23 mouse cellular contexts compared by ENCODE assay signal in genomic region chr6:73462543-73462942, GRCm38 (mm10). TPM values are rescaled to one million over a fixed set of nuclear protein-coding genes. Genes with fewer than 3 reads are reported as not detected.
"Had no signal": no experiment of that assay in that cellular context is flagged by ENCODE, and none has a peak within 500 bp of the region (broad histone marks: within the 10 kb centered on the region; RNA-seq: fewer than 3 reads in every experiment).

No protein-coding gene starts in this region.

- H3K36me3 ChIP-seq: limb, embryonic 10.5 days; liver, embryonic 15.5 days; midbrain, embryonic 13.5 days; neural tube, embryonic 15.5 days had no signal

- H3K9ac ChIP-seq: liver, embryonic 15.5 days; midbrain, embryonic 13.5 days; neural tube, embryonic 15.5 days had no signal

- H3K4me3 ChIP-seq: limb, embryonic 10.5 days; liver, embryonic 15.5 days; midbrain, embryonic 13.5 days; neural tube, embryonic 15.5 days had no signal

- H3K9me3 ChIP-seq: limb, embryonic 10.5 days; liver, embryonic 15.5 days; midbrain, embryonic 13.5 days; neural tube, embryonic 15.5 days had no signal

- H3K27me3 ChIP-seq: liver, embryonic 15.5 days; midbrain, embryonic 13.5 days; neural tube, embryonic 15.5 days had no signal

- ATAC-seq: hindbrain, postnatal 0 days; lung, postnatal 0 days; midbrain, embryonic 13.5 days had no signal

- H3K4me2 ChIP-seq: liver, embryonic 11.5 days; liver, embryonic 15.5 days; midbrain, embryonic 13.5 days; neural tube, embryonic 15.5 days had no signal

- H3K27ac ChIP-seq: hindbrain, postnatal 0 days; limb, embryonic 10.5 days; liver, embryonic 15.5 days; midbrain, embryonic 13.5 days; neural tube, embryonic 15.5 days; stomach, postnatal 0 days had no signal

- H3K4me1 ChIP-seq: limb, embryonic 10.5 days; liver, embryonic 15.5 days; midbrain, embryonic 13.5 days; neural tube, embryonic 15.5 days had no signal

- DNase-seq: lung, adult 2 months; lung, postnatal 36 days; retina, postnatal 1 day; thymus, postnatal 4 days had no signal

RNA-seq across cellular contexts. Expression of gene 4931417E11Rik, which starts 6.9 kb away (rescaled TPM):
- total RNA-seq: hindbrain, postnatal 0 days; layer of hippocampus, adult 8-10 months; layer of hippocampus, postnatal 14 days; left cerebral cortex, adult 18-20 months; left cerebral cortex, postnatal 10 days; megakaryocyte progenitor cell, adult 5-6 weeks; midbrain, postnatal 0 days had no signal
- polyA plus RNA-seq: hindbrain, postnatal 0 days; intestine, embryonic 14.5 days; large intestine, adult 2 months; limb, embryonic 10.5 days; limb, embryonic 14.5 days; liver, embryonic 11.5 days; liver, embryonic 15.5 days; lung, adult 2 months; lung, postnatal 0 days; midbrain, embryonic 13.5 days; midbrain, postnatal 0 days; neural tube, embryonic 11.5 days; neural tube, embryonic 15.5 days; small intestine, adult 2 months; stomach, postnatal 0 days had no signal
